19 mouse cellular contexts compared by ENCODE assay signal in the genomic region with DNA sequence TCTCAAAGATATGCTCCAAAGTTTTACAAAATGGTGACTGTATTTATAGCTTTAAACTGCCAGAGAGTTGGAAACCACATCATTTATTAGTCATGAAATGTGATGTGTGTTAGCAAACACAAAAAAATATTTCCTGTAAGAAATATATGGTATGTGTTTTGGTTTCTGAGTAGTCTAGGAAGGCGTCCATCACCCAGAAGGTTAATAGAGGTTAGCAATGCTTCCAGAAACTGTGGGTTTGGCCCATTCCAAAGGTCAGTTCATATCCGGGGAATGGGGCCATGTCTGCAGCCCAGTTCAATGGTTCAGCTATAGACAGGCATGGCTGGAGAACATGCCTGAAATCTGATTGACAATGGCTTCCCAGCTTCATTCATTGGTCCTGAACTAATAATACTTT.
"Had no signal": no experiment of that assay in that cellular context is flagged by ENCODE, and none has a peak within 500 bp of the region (broad histone marks: within the 10 kb centered on the region; RNA-seq: fewer than 3 reads in every experiment).

No protein-coding gene starts in this region.

- H3K4me2 ChIP-seq: lung, embryonic 14.5 days; midbrain, embryonic 12.5 days; neural tube, embryonic 13.5 days; neural tube, embryonic 15.5 days; stomach, embryonic 15.5 days had no signal

- H3K9ac ChIP-seq: lung, embryonic 14.5 days; midbrain, embryonic 12.5 days; neural tube, embryonic 13.5 days; neural tube, embryonic 15.5 days; stomach, embryonic 15.5 days had no signal

- ATAC-seq: midbrain, embryonic 16.5 days had no signal

- H3K27me3 ChIP-seq: midbrain, embryonic 12.5 days; neural tube, embryonic 13.5 days; neural tube, embryonic 15.5 days; stomach, embryonic 15.5 days had no signal

- H3K4me3 ChIP-seq: midbrain, embryonic 10.5 days; midbrain, embryonic 12.5 days; myocyte; neural tube, embryonic 13.5 days; neural tube, embryonic 15.5 days; stomach, embryonic 15.5 days had no signal

- H3K9me3 ChIP-seq: midbrain, embryonic 10.5 days; midbrain, embryonic 12.5 days; neural tube, embryonic 13.5 days; neural tube, embryonic 15.5 days; stomach, embryonic 15.5 days had no signal

- H3K27ac ChIP-seq: midbrain, embryonic 10.5 days; midbrain, embryonic 12.5 days; neural tube, embryonic 13.5 days; neural tube, embryonic 15.5 days; stomach, embryonic 15.5 days; stomach, postnatal 0 days had no signal

- H3K4me1 ChIP-seq: midbrain, embryonic 10.5 days; midbrain, embryonic 12.5 days; neural tube, embryonic 13.5 days; neural tube, embryonic 15.5 days; stomach, embryonic 15.5 days had no signal

- DNase-seq: lung, embryonic 14.5 days; lung, postnatal 10 days; lung, postnatal 4 days; midbrain, embryonic 14.5 days; retina, postnatal 1 day; right cerebral cortex, adult 18-20 months; right cerebral cortex, postnatal 25 days; right cerebral cortex, postnatal 4 days; thymus, adult 2 months; thymus, postnatal 25 days; thymus, postnatal 4 days had no signal

- H3K36me3 ChIP-seq: midbrain, embryonic 10.5 days; midbrain, embryonic 12.5 days; neural tube, embryonic 13.5 days; neural tube, embryonic 15.5 days; stomach, embryonic 15.5 days had no signal
